Mouse (Mus musculus): ENCODE measurements around the gene Olfr247.
"Not testable (repeated sequence)": the region's sequence is repeated elsewhere in the genome, so short reads cannot be mapped to it uniquely, and the experiment has no call there.

The Olfr247 gene

DNA sequence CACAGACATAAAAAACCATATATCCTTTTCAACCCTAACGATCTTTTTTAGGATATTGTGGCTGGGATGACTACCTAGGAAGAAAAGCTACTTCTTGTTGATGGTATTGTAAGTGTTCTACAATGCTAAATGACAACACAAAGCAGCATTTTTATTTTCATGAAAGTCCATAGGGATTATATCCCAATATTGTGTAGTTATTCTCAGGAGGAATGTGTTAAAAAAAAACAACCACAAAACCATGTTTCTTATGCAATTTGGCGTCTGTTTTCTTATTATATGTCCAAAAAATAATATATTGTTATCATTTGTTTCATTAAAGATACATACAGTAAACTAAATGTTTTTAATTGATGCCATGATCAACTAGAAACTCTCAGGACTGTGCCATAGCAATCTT is at the start of gene Olfr247:
Gene Olfr247, minus strand, starts transcription at position 101 of the 400 bp plus-strand sequence.
- DNase-seq (ENCODE audit: low spot score): not testable (repeated sequence)

DNA sequence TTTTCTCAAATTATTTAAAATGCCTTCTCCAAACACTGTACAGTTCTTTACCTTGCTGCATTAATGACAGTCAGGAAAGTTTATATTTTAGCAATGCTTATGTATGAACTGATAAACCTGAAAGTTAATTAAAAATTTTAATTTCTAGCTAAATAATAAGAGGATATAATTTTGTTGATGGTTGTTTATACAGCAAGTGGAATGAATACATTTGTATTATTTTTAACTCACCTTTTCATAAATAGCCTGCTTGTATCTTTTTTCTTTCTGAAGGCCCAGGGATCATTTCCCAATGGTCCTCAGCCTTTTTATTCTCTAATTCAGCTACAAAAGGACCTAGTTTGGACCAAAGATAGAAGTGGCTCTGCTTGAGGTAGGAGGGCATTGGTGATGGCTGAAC is 36.4 kb upstream of the Olfr247 start, which contains the start of gene Olfr820:
Gene Olfr820, plus strand, starts transcription at position 301 of the 400 bp plus-strand sequence.
- DNase-seq (ENCODE audit: low spot score): no peak

DNA sequence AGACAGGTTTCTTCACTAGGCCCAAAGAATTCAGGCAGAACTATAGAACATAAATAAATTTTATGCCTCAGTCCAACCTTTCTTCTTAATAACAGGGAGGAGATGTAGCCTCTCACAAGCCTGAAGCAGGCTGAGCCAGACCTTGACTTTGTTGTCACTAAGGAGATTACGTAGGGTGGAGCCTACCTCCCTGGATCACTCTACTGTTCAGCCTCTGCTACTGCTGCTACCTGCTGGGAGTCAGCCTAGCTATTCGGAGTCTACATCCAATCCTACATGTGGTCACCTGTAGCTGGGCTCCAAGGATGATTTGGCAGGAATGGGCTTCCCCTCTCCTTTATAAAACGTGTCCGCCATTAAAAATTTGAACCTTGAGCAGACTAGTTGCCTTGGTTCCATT is 29.4 kb upstream of the Olfr247 start:
- not testable (repeated sequence) for DNase-seq (ENCODE audit: low spot score)

DNA sequence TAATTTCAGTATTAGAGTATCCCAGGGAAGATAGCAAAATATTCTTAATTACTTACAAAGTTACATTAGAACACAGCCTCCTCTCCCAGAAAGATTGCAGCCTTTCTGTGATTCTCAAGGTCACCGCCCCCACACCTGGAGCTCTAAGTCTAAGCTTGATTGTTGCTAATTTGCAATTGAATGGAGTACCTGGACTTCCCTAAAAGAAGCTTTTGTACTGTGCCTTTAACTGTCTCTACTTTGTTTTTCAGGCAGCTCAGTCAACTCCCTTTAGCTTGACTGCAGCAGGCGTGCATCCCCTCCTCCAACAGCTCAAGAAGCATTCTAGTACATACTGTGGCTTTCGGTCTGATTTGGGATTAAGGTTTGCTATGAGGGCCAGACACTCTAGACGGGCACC is 28.2 kb upstream of the Olfr247 start:
- not testable (repeated sequence) for DNase-seq (ENCODE audit: low spot score)

DNA sequence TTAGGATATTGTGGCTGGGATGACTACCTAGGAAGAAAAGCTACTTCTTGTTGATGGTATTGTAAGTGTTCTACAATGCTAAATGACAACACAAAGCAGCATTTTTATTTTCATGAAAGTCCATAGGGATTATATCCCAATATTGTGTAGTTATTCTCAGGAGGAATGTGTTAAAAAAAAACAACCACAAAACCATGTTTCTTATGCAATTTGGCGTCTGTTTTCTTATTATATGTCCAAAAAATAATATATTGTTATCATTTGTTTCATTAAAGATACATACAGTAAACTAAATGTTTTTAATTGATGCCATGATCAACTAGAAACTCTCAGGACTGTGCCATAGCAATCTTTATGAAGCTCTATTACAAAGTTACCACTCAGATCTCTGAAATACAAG is 9.0 kb upstream of the Olfr247 start, which contains the start of gene Gm10310:
Gene Gm10310, minus strand, starts transcription at position 101 of the 400 bp plus-strand sequence.
- not testable (repeated sequence) for DNase-seq (ENCODE audit: low spot score)

DNA sequence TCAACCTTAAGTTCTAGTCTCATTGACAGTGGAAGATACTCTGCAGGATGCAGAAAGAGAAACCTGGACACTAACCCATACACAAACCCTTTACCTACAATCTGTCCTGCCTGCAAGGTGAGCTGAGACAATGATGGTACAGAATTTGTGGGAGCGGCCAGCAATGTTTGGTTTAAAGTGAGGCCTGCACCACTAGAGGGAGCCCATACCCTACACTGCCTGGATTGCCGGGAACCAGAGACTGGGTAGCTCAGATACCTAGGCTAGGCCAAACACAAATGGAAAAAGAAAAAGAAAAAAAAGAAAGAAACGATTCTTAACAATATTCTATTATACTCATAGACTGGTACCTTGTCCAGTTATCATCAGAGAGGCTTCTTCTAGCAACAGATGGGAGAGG is 5.9 kb upstream of the Olfr247 start:
- not testable (repeated sequence) for DNase-seq (ENCODE audit: low spot score)

DNA sequence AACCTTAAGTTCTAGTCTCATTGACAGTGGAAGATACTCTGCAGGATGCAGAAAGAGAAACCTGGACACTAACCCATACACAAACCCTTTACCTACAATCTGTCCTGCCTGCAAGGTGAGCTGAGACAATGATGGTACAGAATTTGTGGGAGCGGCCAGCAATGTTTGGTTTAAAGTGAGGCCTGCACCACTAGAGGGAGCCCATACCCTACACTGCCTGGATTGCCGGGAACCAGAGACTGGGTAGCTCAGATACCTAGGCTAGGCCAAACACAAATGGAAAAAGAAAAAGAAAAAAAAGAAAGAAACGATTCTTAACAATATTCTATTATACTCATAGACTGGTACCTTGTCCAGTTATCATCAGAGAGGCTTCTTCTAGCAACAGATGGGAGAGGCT is 2.9 kb downstream of the Olfr247 start:
- DNase-seq (ENCODE audit: low spot score): not testable (repeated sequence)

DNA sequence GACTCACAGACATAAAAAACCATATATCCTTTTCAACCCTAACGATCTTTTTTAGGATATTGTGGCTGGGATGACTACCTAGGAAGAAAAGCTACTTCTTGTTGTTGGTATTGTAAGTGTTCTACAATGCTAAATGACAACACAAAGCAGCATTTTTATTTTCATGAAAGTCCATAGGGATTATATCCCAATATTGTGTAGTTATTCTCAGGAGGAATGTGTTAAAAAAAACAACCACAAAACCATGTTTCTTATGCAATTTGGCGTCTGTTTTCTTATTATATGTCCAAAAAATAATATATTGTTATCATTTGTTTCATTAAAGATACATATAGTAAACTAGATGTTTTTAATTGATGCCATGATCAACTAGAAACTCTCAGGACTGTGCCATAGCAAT is 8.8 kb downstream of the Olfr247 start, which contains the start of gene Olfr819:
Gene Olfr819, minus strand, starts transcription at position 101 of the 400 bp plus-strand sequence.
- not testable (repeated sequence) for DNase-seq (ENCODE audit: low spot score)

DNA sequence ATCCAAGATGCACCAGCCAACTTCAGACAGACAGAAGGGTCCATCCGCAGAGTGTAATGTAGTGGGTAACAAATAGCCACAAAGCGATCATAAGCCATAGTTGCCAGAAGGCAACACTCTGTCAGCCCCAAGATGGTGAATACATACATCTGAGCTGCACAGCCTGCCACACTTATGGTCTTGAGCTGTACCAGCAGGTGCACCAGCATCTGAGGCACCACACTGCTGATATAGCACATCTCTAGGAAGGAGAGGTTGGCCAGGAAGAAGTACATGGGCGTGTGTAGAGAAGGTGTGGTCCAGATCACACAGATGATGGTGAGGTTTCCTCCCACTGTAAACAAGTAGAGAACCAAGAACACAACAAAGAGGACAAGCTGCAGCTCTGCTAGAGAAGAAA is 9.7 kb downstream of the Olfr247 start:
- DNase-seq (ENCODE audit: low spot score): not testable (repeated sequence)

DNA sequence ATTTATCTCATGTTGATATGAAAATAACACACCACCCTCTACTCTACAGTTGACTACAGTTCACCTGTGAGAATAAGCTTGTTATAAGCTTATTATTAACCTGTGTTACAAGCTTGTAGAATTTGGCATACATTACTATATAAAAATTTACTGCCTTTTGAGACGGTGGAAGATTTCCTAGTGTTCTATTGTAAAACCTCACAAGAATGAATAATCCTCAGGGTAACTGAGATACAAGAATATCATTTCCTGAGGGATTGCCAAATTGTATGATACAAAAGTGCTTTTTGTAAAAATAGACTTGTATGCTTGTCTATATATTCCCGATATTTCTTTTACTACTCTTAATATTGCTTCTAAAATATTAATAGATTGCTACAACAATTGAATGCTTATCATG is 26.9 kb downstream of the Olfr247 start, which contains the start of gene Olfr818:
Gene Olfr818, minus strand, starts transcription at position 101 of the 400 bp plus-strand sequence.
- no peak for DNase-seq (ENCODE audit: low spot score)

Measured in lung, postnatal 25 days (tissue).